Mouse (Mus musculus) liver, embryonic 14.5 days (tissue): Measurements from ENCODE around the gene Luzp2. TPM values are rescaled to one million over a fixed set of nuclear protein-coding genes. Genes with fewer than 3 reads are reported as not detected.

ENCODE experiments used
- ATAC-seq: fragments of 200-750 bp; cut with Nextera tagmentation; 2 replicates; pipeline ENCODE4 v1.8.0; 2017; ENCODE audit warnings: moderate number of reproducible peaks, mild to moderate bottlenecking, moderate library complexity; ENCODE audit not compliant: insufficient read depth
- DNase-seq, 3 experiments: peaks; one replicate each; pipeline ENCODE4 v3.0.0-alpha.2; 2012 to 2013; ENCODE audit warnings: low read depth in 3 of 3, low spot score in 3 of 3
- H3K27ac ChIP-seq: fragments of 300-500 bp; sonication (generic); 2 replicates; pipeline ENCODE4 v1.5.1; 2014; ENCODE audit warnings: moderate library complexity, mild to moderate bottlenecking, control low read depth, inconsistent platforms
- H3K27me3 ChIP-seq: fragments of 300-500 bp; sonication (generic); 2 replicates; pipeline ENCODE4 v1.6.1; 2014; ENCODE audit warnings: mild to moderate bottlenecking, low read length, moderate library complexity; ENCODE audit not compliant: control insufficient read depth, insufficient read depth
- H3K36me3 ChIP-seq: fragments of 300-500 bp; sonication (generic); replicated peaks from 2 replicates; pipeline ENCODE4 v1.6.1; 2014; ENCODE audit warnings: low read depth; ENCODE audit not compliant: control insufficient read depth, insufficient read depth
- H3K4me1 ChIP-seq, 2 experiments: fragments of 200-500 bp in 1 of 2; fragments of 300-500 bp in 1 of 2; sonication (generic) in 1 of 2; replicated peaks; 2 replicates each; pipeline ENCODE4 v1.6.1; 2012 to 2014; ENCODE audit warnings: antibody characterized with exemption in 1 of 2, inconsistent platforms in 1 of 2, low read length in 1 of 2; ENCODE audit not compliant: control insufficient read depth in 2 of 2, insufficient read depth in 2 of 2
- H3K4me2 ChIP-seq: fragments of 300-500 bp; sonication (generic); 2 replicates; pipeline ENCODE4 v1.6.1; 2014; ENCODE audit warnings: low read depth, mild to moderate bottlenecking, control low read depth, moderate library complexity
- H3K4me3 ChIP-seq, 2 experiments: fragments of 200-500 bp in 1 of 2; fragments of 300-500 bp in 1 of 2; sonication (generic) in 1 of 2; 2 replicates each; pipeline ENCODE4 v1.5.1; 2012 to 2014; ENCODE audit warnings: low read depth in 2 of 2, low read length in 2 of 2, mild to moderate bottlenecking in 2 of 2, control low read depth in 1 of 2, inconsistent platforms in 1 of 2, moderate library complexity in 1 of 2; ENCODE audit not compliant: insufficient read depth in 1 of 2
- H3K9ac ChIP-seq: fragments of 300-500 bp; sonication (generic); replicated peaks from 2 replicates; pipeline ENCODE4 v1.6.1; 2014; ENCODE audit warnings: mild to moderate bottlenecking, control low read depth, moderate library complexity
- H3K9me3 ChIP-seq: fragments of 300-500 bp; sonication (generic); 2 replicates; pipeline ENCODE4 v1.6.1; 2016; ENCODE audit warnings: low read length, mixed read lengths; ENCODE audit not compliant: control insufficient read depth
- CTCF ChIP-seq: IDR thresholded peaks from 2 replicates; pipeline ENCODE4 v1.5.1; 2016; ENCODE audit warnings: antibody characterized with exemption, low read depth, control low read depth
- EP300 ChIP-seq: IDR thresholded peaks from 2 replicates; pipeline ENCODE4 v1.6.1; 2016; ENCODE audit warnings: antibody characterized with exemption, low read depth
- WGBS: fragments of 180-500 bp; shearing (Covaris S2); extraction: QIAGEN DNeasy Blood & Tissue Kit; methylation state at CpG from one replicate; pipeline ENCODE4 v1.1.7; 2014; ENCODE audit not compliant: insufficient replicate concordance; 5-methylcytosine and 5-hydroxymethylcytosine counted together
- polyA plus RNA-seq, 2 experiments: library from polyadenylated mRNA; depleted of rRNA in 1 of 2; stranded (reverse) in 1 of 2; unstranded in 1 of 2; fragments of >200 nt; fragmentation: Nextera tagmentation in 1 of 2; extraction: Ambion mirVana in 1 of 2; gene quantifications; 2 replicates each; pipeline versions ENCODE4 v1.2.1 to v1.2.3; 2012 to 2014

The Luzp2 gene
- polyA plus RNA-seq, 2 experiments = 0.01 TPM; not detected in 1

DNA sequence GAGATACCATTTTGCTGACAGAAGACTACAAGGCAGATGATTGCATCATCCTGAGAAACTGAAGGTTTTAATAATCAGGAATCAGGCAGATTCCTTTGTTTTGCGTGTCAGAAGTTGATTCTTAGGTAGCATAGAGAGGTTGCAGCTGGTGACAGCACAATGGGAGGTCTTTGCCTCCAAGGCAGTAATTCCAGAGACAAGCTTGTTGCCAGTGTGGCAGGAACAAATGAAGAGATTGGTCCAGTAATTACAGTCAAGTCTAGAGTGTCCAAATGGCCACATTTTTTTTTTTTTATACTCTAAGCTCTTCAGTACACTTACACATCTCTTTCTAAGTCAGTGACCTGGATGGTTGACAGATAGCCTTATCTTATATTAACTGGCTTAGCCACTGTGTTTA lies 78.7 kb downstream of the Luzp2 start:
- Histone ChIP-seq H3K9ac (no peak overlapping the region), H3K9me3 (no peaks in the 10 kb centered on the region), H3K27me3 (no peaks in the 10 kb centered on the region), H3K4me1 (no peaks in the 10 kb centered on the region), H3K36me3 (no peaks in the 10 kb centered on the region), H3K4me3 (no peak overlapping the region), H3K27ac (no peak overlapping the region), H3K4me2 (no peak overlapping the region)
- TF ChIP-seq CTCF (no peak), EP300 (no peak)
- 39% methylated on average over 1 of the region's 1 CpGs for WGBS
- no peak for ATAC-seq
- no peak for DNase-seq

GRCm38 (mm10) chr7:54921991-54922390 lies 86.7 kb downstream of the Luzp2 start:
- Histone ChIP-seq H3K9ac (no peak overlapping the region), H3K27ac (no peak overlapping the region), H3K4me3 (no peak overlapping the region), H3K4me1 (no peaks in the 10 kb centered on the region), H3K36me3 (no peaks in the 10 kb centered on the region), H3K4me2 (no peak overlapping the region), H3K27me3 (no peaks in the 10 kb centered on the region), H3K9me3 (no peaks in the 10 kb centered on the region)
- 30% methylated on average over 3 of the region's 3 CpGs for WGBS
- TF ChIP-seq EP300 (no peak), CTCF (no peak)
- DNase-seq = no peak
- ATAC-seq = no peak

GRCm38 (mm10) chr7:54956759-54957158 lies 121.5 kb downstream of the Luzp2 start:
- H3K36me3 ChIP-seq = no peaks in the 10 kb centered on the region
- H3K27ac ChIP-seq = no peak overlapping the region
- H3K9me3 ChIP-seq = no peaks in the 10 kb centered on the region
- TF ChIP-seq EP300 (no peak), CTCF (no peak)
- H3K4me3 ChIP-seq = no peak overlapping the region
- H3K27me3 ChIP-seq = no peaks in the 10 kb centered on the region
- H3K4me1 ChIP-seq = no peaks in the 10 kb centered on the region
- no peak for DNase-seq
- WGBS = 73% methylated on average over 2 of the region's 2 CpGs
- no peak overlapping the region for H3K4me2 ChIP-seq
- no peak overlapping the region for H3K9ac ChIP-seq
- ATAC-seq = no peak

DNA sequence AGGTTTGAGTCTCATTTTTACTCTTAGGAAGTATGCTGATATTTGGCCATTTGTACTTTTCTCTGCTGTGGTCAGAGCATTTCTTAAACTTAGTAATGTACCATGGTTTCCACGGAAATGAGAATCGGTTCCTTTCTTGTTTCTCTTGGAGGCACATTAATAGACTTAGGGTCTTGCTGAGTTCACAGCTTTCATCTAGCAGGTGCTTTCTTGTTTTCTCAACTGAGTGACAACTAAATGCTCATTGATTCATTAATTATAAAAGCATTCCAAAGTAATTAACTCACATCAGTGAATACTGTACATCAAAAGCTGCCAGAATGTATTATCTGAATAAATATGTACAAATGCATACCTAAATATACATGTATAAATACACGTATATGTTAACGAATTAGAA lies 127.4 kb downstream of the Luzp2 start:
- no peak for TF ChIP-seq CTCF
- TF ChIP-seq EP300 = no peak
- H3K4me2 ChIP-seq = no peak overlapping the region
- no peak overlapping the region for H3K27ac ChIP-seq
- ATAC-seq (no peak), DNase-seq (no peak)
- H3K36me3 ChIP-seq = no peaks in the 10 kb centered on the region
- H3K4me1 ChIP-seq = no peaks in the 10 kb centered on the region
- H3K9ac ChIP-seq = no peak overlapping the region
- H3K4me3 ChIP-seq = no peak overlapping the region
- no peaks in the 10 kb centered on the region for H3K9me3 ChIP-seq
- WGBS = 65% methylated on average over 4 of the region's 4 CpGs
- no peaks in the 10 kb centered on the region for H3K27me3 ChIP-seq

GRCm38 (mm10) chr7:54977372-54977771 lies 142.1 kb downstream of the Luzp2 start:
- no peak overlapping the region for H3K9ac ChIP-seq
- no peaks in the 10 kb centered on the region for H3K36me3 ChIP-seq
- no peak overlapping the region for H3K4me2 ChIP-seq
- H3K27ac ChIP-seq = no peak overlapping the region
- DNase-seq = no peak
- H3K4me3 ChIP-seq = no peak overlapping the region
- no peaks in the 10 kb centered on the region for H3K9me3 ChIP-seq
- H3K4me1 ChIP-seq = no peaks in the 10 kb centered on the region
- no peaks in the 10 kb centered on the region for H3K27me3 ChIP-seq
- no peak for ATAC-seq
- TF ChIP-seq CTCF = no peak
- no peak for TF ChIP-seq EP300

GRCm38 (mm10) chr7:54980585-54980984 lies 145.3 kb downstream of the Luzp2 start:
- no peak overlapping the region for H3K9ac ChIP-seq
- DNase-seq = no peak

More at GRCm38 (mm10) chr7:54980585-54980984, 145.3 kb downstream of the Luzp2 start:
- WGBS = 41% methylated on average over 4 of the region's 4 CpGs
- Histone ChIP-seq H3K27me3 (no peaks in the 10 kb centered on the region), H3K27ac (no peak overlapping the region), H3K4me2 (no peak overlapping the region), H3K4me1 (no peaks in the 10 kb centered on the region), H3K9me3 (no peaks in the 10 kb centered on the region), H3K36me3 (no peaks in the 10 kb centered on the region), H3K4me3 (no peak overlapping the region)
- no peak for ATAC-seq
- TF ChIP-seq EP300 (no peak), CTCF (no peak)
